Mouse (Mus musculus): ENCODE results near the gene Cdkn3.
A peak's percentile ranks its signal among the peaks of the same experiment; 100 is the strongest.
"Not testable (repeated sequence)": the region's sequence is repeated elsewhere in the genome, so short reads cannot be mapped to it uniquely, and the experiment has no call there.

Gene Cdkn3

GRCm38 (mm10) chr14:46785247-46785646, 24.9 kb downstream of the Cdkn3 start:
- peak in 1 of 2 experiments; percentile 30 for DNase-seq

- no peak for DNase-seq
Observed at GRCm38 (mm10) chr14:46787454-46787786, 27.1 kb downstream of the Cdkn3 start.

- DNase-seq, result peak; percentile 94 to 96
Observed at GRCm38 (mm10) chr14:46787787-46788504, 27.6 kb downstream of the Cdkn3 start, which contains the start of gene Cnih1. TSS of gene Cnih1 (minus strand) at chr14:46788411.

- DNase-seq, result peak in 1 of 2 experiments; percentile 19
Observed at GRCm38 (mm10) chr14:46788505-46788901, 28.2 kb downstream of the Cdkn3 start.

- DNase-seq, result peak; percentile 56 to 64
Observed at GRCm38 (mm10) chr14:46790303-46790702, 30.0 kb downstream of the Cdkn3 start.

- no peak for DNase-seq
Observed at GRCm38 (mm10) chr14:46790723-46791122, 30.4 kb downstream of the Cdkn3 start.

GRCm38 (mm10) chr14:46794157-46794556, 33.8 kb downstream of the Cdkn3 start:
- no peak for DNase-seq

- DNase-seq, result no peak
Observed at GRCm38 (mm10) chr14:46800684-46801345, 40.5 kb downstream of the Cdkn3 start.

GRCm38 (mm10) chr14:46803259-46803658, 42.9 kb downstream of the Cdkn3 start:
- DNase-seq, result no peak

- no peak for DNase-seq
Observed at GRCm38 (mm10) chr14:46803791-46804190, 43.5 kb downstream of the Cdkn3 start.

- DNase-seq, result no peak
Observed at GRCm38 (mm10) chr14:46806186-46806585, 45.8 kb downstream of the Cdkn3 start.

- peak; percentile 47 to 54 for DNase-seq
Observed at GRCm38 (mm10) chr14:46807927-46808326, 47.6 kb downstream of the Cdkn3 start.

GRCm38 (mm10) chr14:46815640-46816039, 55.3 kb downstream of the Cdkn3 start:
- DNase-seq, result no peak

- DNase-seq, result no peak
Observed at GRCm38 (mm10) chr14:46816916-46817622, 56.7 kb downstream of the Cdkn3 start.

- no peak for DNase-seq
Observed at GRCm38 (mm10) chr14:46818743-46819142, 58.4 kb downstream of the Cdkn3 start.

GRCm38 (mm10) chr14:46819961-46820360, 59.6 kb downstream of the Cdkn3 start:
- not testable (repeated sequence) for DNase-seq
